Mouse (Mus musculus): ENCODE results near the gene Osgep.
"Not testable (repeated sequence)": the region's sequence is repeated elsewhere in the genome, so short reads cannot be mapped to it uniquely, and the experiment has no call there.

The Osgep gene

DNA sequence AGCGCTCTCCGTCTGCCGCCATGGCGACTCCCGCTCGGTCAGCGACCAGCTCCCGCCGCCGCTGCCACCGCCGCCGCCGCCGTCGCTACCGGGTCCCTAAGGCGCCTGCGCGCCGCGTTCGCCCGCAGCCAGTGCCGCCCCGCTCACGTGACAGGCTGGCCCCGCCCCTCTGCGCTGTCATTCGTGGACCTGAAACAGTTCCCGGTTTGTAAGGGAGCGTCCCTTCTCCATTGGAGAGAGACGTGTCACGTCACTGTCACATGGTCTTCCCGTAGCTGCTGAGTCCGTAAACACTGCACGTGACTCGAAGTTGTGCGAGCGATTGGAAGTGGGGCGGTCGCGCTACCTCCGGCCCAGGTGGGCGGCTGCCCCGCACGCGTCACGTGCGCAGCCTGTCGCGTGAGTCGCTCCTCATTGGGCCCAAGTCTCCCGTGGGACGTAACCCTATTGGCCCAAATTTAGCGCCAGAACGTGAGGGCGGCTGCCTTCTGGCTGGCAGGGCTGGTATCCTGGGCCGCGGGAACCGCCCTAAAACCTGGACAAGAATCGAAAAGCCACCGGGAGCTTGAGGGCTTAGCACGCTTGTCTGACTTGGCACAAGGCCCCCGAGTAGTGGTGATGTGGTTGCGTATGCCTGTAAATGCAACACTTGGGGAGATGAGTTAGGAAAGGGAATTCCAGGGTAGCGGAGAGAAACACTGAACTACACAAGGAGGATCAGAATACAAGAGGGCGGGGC is 6.2 kb upstream of the Osgep start, which contains the start of the genes Pip4p1 and Pnp:
Pip4p1 (minus strand) TSS at position 103 of the 739 bp plus-strand sequence.
Pnp (plus strand) TSS at position 329 of the 739 bp plus-strand sequence.
- DNase-seq = peak; percentile 100

- peak; percentile 61 to 78 for DNase-seq
Observed at GRCm38 (mm10) chr14:50930377-50930753, 5.7 kb upstream of the Osgep start.

GRCm38 (mm10) chr14:50929951-50930350 is 5.3 kb upstream of the Osgep start:
- DNase-seq = no peak

GRCm38 (mm10) chr14:50927366-50927765 is 2.7 kb upstream of the Osgep start:
- DNase-seq = no peak

DNA sequence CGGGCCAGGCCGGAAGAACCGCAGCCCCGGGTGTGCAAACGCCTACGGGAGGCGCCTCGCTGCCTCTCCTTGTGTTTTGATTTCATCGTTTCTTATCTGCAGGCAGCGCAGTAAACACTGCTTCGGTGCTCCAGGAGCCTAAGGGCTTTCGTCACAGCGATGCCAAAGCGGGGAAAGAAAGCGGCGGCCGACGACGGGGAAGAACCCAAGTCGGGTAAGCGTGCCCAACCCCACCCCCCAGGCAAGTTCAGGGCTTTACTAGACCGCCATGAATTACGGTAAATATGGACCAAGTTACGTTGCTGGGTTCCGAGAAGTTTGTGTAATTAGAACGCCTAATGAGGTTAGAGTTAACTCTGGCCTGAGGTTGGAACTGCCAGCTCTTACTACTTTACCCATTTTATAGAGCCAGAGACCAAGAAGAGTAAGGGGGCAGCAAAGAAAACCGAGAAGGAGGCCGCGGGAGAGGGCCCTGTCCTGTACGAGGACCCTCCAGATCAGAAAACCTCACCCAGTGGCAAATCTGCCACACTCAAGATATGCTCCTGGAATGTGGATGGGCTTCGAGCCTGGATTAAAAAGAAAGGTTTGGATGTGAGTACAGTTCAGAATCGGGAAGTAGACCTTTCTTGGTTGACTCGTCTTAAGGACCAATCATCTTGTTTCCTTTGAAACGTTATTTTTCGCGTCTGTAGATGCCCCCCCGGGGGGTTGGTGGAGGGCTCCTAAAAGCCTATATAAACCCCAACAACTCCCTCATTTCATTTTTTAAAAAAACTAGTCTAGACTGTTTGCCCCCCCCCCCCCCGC is 623 bp upstream of the Osgep start:
- DNase-seq = no peak

- not testable (repeated sequence) for DNase-seq
Observed at GRCm38 (mm10) chr14:50923437-50923836, 1.3 kb downstream of the Osgep start.

- no peak for DNase-seq
Observed at GRCm38 (mm10) chr14:50911356-50911755, 13.3 kb downstream of the Osgep start.

- DNase-seq = no peak
Observed at GRCm38 (mm10) chr14:50908126-50908525, 16.6 kb downstream of the Osgep start.

DNA sequence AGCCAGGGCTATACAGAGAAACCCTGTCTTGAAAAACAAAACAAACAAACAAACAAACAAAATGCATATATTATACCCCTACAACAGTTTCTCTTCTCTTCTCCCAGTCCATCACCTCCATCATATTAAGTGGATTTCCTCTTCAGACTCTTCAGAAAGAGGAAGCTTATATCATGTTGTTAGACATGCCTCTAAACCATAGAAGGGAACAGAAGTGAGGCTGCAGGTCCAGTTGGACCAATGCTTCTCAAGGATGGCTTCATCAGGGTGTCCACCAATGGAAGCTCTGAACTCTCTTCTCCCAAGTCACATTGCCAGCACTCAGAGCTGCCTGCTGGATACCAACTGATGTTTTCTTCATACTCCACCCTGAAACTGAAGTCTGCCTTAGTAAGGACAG is 19.4 kb downstream of the Osgep start:
- not testable (repeated sequence) for DNase-seq

DNA sequence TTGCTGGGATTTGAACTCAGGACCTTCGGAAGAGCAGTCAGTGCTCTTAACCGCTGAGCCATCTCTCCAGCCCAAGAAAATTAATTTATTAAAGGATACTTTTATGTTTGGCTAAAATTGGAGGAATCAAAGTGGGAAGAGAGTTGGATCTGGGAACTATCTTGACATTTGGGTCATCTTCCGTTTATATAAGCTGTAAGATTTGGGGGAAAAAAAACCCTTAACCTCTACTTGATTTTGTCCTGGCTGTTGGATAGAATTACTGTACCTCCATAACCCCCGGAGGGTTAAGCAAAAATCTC is 19.9 kb downstream of the Osgep start:
- DNase-seq = no peak

- DNase-seq = peak; percentile 41 to 60
Observed at GRCm38 (mm10) chr14:50903973-50904827, 20.5 kb downstream of the Osgep start.

- not testable (repeated sequence) for DNase-seq
Observed at GRCm38 (mm10) chr14:50897992-50898391, 26.7 kb downstream of the Osgep start.

- DNase-seq = no peak
Observed at GRCm38 (mm10) chr14:50897374-50897765, 27.3 kb downstream of the Osgep start, which contains the start of gene Klhl33. TSS of gene Klhl33 (minus strand) at chr14:50897507.

GRCm38 (mm10) chr14:50896747-50897373 is 27.8 kb downstream of the Osgep start:
- peak; percentile 21 to 47 for DNase-seq

DNA sequence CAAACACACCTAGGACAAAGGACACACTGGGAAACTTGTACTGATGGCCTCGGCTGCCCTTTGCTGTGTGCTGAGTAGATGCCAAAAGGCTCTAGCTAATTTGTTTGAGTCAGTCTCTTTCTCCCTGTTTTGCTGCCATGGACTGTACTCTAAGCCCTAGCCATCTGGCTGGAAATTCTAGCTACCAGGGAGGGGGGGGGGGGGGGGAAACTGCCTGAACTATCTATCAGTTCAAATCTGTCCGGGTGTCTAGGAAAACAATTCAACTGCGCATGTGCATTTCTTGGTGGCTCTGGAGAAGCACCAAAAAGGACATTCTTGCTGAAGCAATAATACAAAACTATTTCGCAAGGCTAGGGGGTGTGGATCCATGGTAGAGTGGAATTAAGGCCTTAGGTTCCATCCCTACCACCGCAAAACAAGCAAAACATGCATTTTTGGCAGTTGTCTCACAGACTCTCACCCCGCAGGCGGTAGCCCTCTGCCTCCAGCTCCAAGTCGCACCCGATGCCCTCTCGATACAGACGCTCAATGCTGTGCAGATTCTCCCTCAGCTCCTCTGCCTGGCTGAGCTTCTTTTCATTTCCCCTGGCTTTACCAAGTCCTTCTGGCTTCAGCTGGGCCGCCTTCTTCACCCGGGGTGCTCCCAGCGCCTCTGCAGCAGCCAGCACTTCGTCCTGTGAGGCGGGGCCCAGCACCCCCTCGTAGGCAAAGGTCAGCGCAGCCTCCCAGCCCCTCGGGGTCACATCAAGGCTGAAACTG is 28.5 kb downstream of the Osgep start:
- peak; percentile 36 to 56 for DNase-seq

DNA sequence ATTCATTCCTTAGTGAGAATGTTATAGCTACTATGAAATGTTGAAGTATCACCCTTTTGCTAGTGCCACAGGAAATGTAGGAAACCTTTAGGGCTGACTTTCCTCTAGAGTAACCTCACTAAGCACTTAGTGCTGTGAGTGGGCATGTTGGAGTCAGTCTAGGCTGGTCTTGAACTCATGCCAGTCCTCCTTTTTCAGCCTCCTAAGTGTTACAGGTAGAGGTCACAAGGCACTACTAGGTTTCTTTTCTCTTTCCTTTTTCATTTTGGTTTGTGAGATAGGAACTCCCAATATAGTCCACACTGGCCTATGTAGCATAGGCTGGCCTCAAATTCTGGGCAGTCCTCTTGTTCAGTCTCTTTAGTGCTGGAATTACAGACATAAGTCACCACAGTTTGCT is 29.3 kb downstream of the Osgep start:
- no peak for DNase-seq

- peak in 1 of 2 experiments; percentile 9 for DNase-seq
Observed at GRCm38 (mm10) chr14:50892541-50893459, 31.9 kb downstream of the Osgep start.

- no peak for DNase-seq
Observed at GRCm38 (mm10) chr14:50892091-50892490, 32.6 kb downstream of the Osgep start.

GRCm38 (mm10) chr14:50891621-50892020 is 33.1 kb downstream of the Osgep start:
- DNase-seq = no peak

DNA sequence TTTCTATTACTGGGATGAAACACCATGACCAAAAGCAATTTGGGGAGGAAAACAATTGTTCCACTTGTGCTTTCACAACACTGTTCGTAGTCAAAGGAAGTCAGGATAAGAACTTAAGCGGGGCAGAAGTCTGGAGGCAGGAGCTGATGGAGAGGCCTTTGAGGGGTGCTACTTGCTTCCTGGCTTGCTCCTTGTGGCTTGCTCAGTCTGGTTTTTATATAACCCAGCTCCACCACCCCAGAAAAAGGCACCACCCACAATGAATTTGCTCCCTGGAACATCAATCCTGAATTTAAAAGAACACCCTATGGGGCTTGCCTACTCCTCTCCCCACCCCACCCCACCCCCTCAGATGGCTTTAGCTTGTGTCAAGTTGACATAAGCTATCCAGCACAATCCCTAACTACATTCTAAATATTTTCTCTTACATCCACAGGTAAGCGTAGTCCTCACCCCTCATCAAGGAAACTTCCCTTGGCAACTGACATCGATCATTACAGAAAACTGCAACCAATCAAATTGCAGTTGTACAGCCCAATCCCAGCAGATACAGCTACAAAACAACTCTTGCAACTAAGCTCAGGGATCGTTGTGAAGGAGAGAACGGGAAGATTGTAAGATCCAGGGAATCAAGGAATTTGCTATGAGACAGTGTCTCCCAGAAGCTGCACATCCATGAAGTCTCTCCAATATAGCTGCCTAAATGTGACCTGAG is 48.3 kb downstream of the Osgep start:
- no peak for DNase-seq
